Mouse (Mus musculus): ENCODE results near the gene Slc43a2.

DNA sequence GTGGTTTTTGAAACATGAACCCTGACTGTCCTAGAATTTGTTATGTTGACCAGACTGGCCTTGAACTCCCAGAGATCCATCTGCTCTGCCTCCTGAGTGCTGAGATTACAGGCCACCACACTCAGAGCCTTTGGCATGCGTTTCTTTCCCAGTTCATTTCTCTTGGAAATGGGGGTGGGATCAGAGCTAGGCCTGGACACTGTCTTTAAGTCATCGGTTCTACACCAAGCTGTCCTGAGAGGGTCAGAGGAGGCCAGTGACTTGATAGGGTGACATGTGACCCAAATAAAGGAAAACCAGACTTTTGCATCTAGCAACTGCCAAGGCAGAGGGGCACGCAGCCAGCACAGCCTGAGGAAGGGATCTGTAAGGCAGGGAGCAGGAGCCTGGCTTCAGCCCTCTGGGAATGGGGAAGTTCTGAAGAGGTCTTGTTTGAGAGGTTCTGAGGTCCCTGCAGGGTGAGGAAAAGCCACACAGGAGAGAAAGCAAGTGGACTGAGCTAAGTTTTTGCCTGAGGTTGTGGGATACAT, 65.3 kb downstream of the Slc43a2 start:
- TF ChIP-seq POLR2AphosphoS2 (IDR thresholded peaks at IDR 0.05; ENCODE audit: insufficient read length, low read depth) (no peak), POLR2A (IDR thresholded peaks at IDR 0.05; ENCODE audit: insufficient read length, low read depth) (no peak)
